ENCODE assay signal across 8 mouse cellular contexts in genomic region chr11:90665161-90665560, GRCm38 (mm10). TPM values are rescaled to one million over a fixed set of nuclear protein-coding genes. Genes with fewer than 3 reads are reported as not detected.
DNase-seq lines count a peak whose midpoint lies in the region; ATAC-seq and TF ChIP-seq lines count a peak whose summit lies in the region.

No protein-coding gene starts in this region.

- no peaks in the 10 kb centered on the region; the same call in 1 of the 2 replicates for H3K4me1 ChIP-seq in embryonic facial prominence, embryonic 11.5 days (ENCODE audit: control insufficient read depth, insufficient read depth, low read length)
- H3K4me1 ChIP-seq in hindbrain, embryonic 12.5 days = peaks cover 22% of the 10 kb centered on the region
- peaks cover 55 to 57% of the 10 kb centered on the region in 2 experiments for H3K4me1 ChIP-seq in liver, embryonic 14.5 days (replicated peaks; ENCODE audit: control insufficient read depth in 2 of 2, insufficient read depth in 2 of 2, low read length in 1 of 2)
- H3K4me1 ChIP-seq in neural tube, embryonic 15.5 days = peaks cover 18% of the 10 kb centered on the region

- peak; percentile 17 for DNase-seq in kidney, adult 9 months
- no peak for DNase-seq in kidney, adult 8-10 months
- DNase-seq in embryonic facial prominence, embryonic 11.5 days (ENCODE audit: low spot score) = peak; percentile 57
- DNase-seq in liver, embryonic 14.5 days (ENCODE audit: low read depth in 3 of 3, low spot score in 3 of 3) = no peak
- no peak for DNase-seq in adrenal gland, postnatal 36 days
- DNase-seq in adrenal gland, adult 8-10 months = no peak

- no peak for TF ChIP-seq CTCF in liver, embryonic 14.5 days (IDR thresholded peaks at IDR 0.05; ENCODE audit: low read depth)

- H3K9me3 ChIP-seq in embryonic facial prominence, embryonic 11.5 days (replicated peaks; ENCODE audit: control insufficient read depth, low read length) = no peaks in the 10 kb centered on the region
- H3K9me3 ChIP-seq in hindbrain, embryonic 12.5 days (replicated peaks) = no peaks in the 10 kb centered on the region
- no peaks in the 10 kb centered on the region for H3K9me3 ChIP-seq in liver, embryonic 14.5 days (ENCODE audit: control insufficient read depth, low read length)
- no peaks in the 10 kb centered on the region for H3K9me3 ChIP-seq in neural tube, embryonic 15.5 days (replicated peaks)

- H3K27ac ChIP-seq in embryonic facial prominence, embryonic 11.5 days (replicated peaks; ENCODE audit: low read depth, low read length) = peak overlapping the region; percentile 22; the same call in 1 of the 2 replicates
- H3K27ac ChIP-seq in hindbrain, embryonic 12.5 days = peak overlapping the region; percentile 25; the same call in 1 of the 2 replicates
- H3K27ac ChIP-seq in liver, embryonic 14.5 days = peak overlapping the region; percentile 92
- H3K27ac ChIP-seq in neural tube, embryonic 15.5 days (replicated peaks) = peak overlapping the region; percentile 45

- no peak for TF ChIP-seq EP300 in liver, embryonic 14.5 days (IDR thresholded peaks at IDR 0.05; ENCODE audit: low read depth)

- 11% methylated on average over 6 of the region's 6 CpGs for WGBS in embryonic facial prominence, embryonic 11.5 days
- 22% methylated on average over 6 of the region's 6 CpGs for WGBS in hindbrain, embryonic 12.5 days
- whole genome bisulfite sequencing in liver, embryonic 14.5 days (ENCODE audit: insufficient replicate concordance) = 40% methylated on average over 6 of the region's 6 CpGs
- 6% methylated on average over 6 of the region's 6 CpGs for WGBS in neural tube, embryonic 15.5 days

- H3K4me2 ChIP-seq in embryonic facial prominence, embryonic 11.5 days (ENCODE audit: low read depth, low read length) = no peak overlapping the region
- no peak overlapping the region for H3K4me2 ChIP-seq in hindbrain, embryonic 12.5 days (replicated peaks)
- H3K4me2 ChIP-seq in liver, embryonic 14.5 days (ENCODE audit: low read depth) = peak overlapping the region; percentile 58
- H3K4me2 ChIP-seq in neural tube, embryonic 15.5 days = peak overlapping the region; percentile 9; the same call in 1 of the 2 replicates

- no peak overlapping the region for H3K4me3 ChIP-seq in embryonic facial prominence, embryonic 11.5 days (ENCODE audit: low read depth, low read length)
- H3K4me3 ChIP-seq in hindbrain, embryonic 12.5 days = no peak overlapping the region
- no peak overlapping the region; a peak in 1 of 4 replicates for H3K4me3 ChIP-seq in liver, embryonic 14.5 days (ENCODE audit: insufficient read depth in 1 of 2, low read depth in 2 of 2, low read length in 2 of 2)
- no peak overlapping the region for H3K4me3 ChIP-seq in neural tube, embryonic 15.5 days (replicated peaks)

- H3K9ac ChIP-seq in embryonic facial prominence, embryonic 11.5 days (replicated peaks; ENCODE audit: low read length) = no peak overlapping the region
- H3K9ac ChIP-seq in hindbrain, embryonic 12.5 days = no peak overlapping the region
- H3K9ac ChIP-seq in liver, embryonic 14.5 days (replicated peaks) = peak overlapping the region; percentile 67
- no peak overlapping the region for H3K9ac ChIP-seq in neural tube, embryonic 15.5 days (replicated peaks)

- no peaks in the 10 kb centered on the region for H3K27me3 ChIP-seq in embryonic facial prominence, embryonic 11.5 days (ENCODE audit: control insufficient read depth, insufficient read depth, low read length)
- H3K27me3 ChIP-seq in hindbrain, embryonic 12.5 days = no peaks in the 10 kb centered on the region
- H3K27me3 ChIP-seq in liver, embryonic 14.5 days (ENCODE audit: control insufficient read depth, insufficient read depth, low read length) = no peaks in the 10 kb centered on the region
- H3K27me3 ChIP-seq in neural tube, embryonic 15.5 days (replicated peaks) = no peaks in the 10 kb centered on the region

- peak; percentile 68; the same call in 1 of the 2 replicates for ATAC-seq in embryonic facial prominence, embryonic 11.5 days (replicated peaks; ENCODE audit: insufficient number of reproducible peaks, low FRiP score, low TSS enrichment, low read depth)
- ATAC-seq in hindbrain, embryonic 12.5 days (ENCODE audit: low FRiP score) = no peak
- ATAC-seq in liver, embryonic 14.5 days (ENCODE audit: insufficient read depth) = no peak
- ATAC-seq in neural tube, embryonic 15.5 days (ENCODE audit: low FRiP score) = no peak

- no peaks in the 10 kb centered on the region for H3K36me3 ChIP-seq in embryonic facial prominence, embryonic 11.5 days (replicated peaks; ENCODE audit: control insufficient read depth, insufficient read depth, low read depth, low read length)
- H3K36me3 ChIP-seq in hindbrain, embryonic 12.5 days = no peaks in the 10 kb centered on the region
- H3K36me3 ChIP-seq in liver, embryonic 14.5 days (replicated peaks; ENCODE audit: control insufficient read depth, insufficient read depth, low read depth) = peaks cover 46% of the 10 kb centered on the region
- H3K36me3 ChIP-seq in neural tube, embryonic 15.5 days = peaks cover 7% of the 10 kb centered on the region; the same call in 1 of the 2 replicates

RNA-seq across cellular contexts. Expression of gene Tom1l1, which starts 23.0 kb away (rescaled TPM):
- 20.6 and 22.1 TPM in 2 replicates for polyA plus RNA-seq in embryonic facial prominence, embryonic 11.5 days (2014; fragmentation: Nextera tagmentation; extraction: Ambion mirVana)
- polyA plus RNA-seq in hindbrain, embryonic 12.5 days (2016; fragmentation: Nextera tagmentation; extraction: Ambion mirVana) = 15.5 and 17.0 TPM in 2 replicates
- polyA plus RNA-seq in liver, embryonic 14.5 days (2012; rRNA removed) = 13.6 and 26.6 TPM in 2 replicates
- 58.9 and 60.6 TPM in 2 replicates for polyA plus RNA-seq in liver, embryonic 14.5 days (2014; fragmentation: Nextera tagmentation; extraction: Ambion mirVana)
- 24.5 and 30.1 TPM in 2 replicates for polyA plus RNA-seq in neural tube, embryonic 15.5 days (2015; fragmentation: Nextera tagmentation; extraction: Ambion mirVana)
- total RNA-seq in adrenal gland, postnatal 36 days (2021) = 10 to 100 TPM; 43.9 to 68.2 TPM
- total RNA-seq in adrenal gland, adult 8-10 months (2022) = 10 to 100 TPM; 27.6 to 62.7 (median 44.1) TPM

RNA-seq across cellular contexts. Expression of gene Cox11, which starts 27.2 kb away (rescaled TPM):
- 28.6 and 30.5 TPM in 2 replicates for polyA plus RNA-seq in embryonic facial prominence, embryonic 11.5 days (2014; fragmentation: Nextera tagmentation; extraction: Ambion mirVana)
- polyA plus RNA-seq in hindbrain, embryonic 12.5 days (2016; fragmentation: Nextera tagmentation; extraction: Ambion mirVana) = 39.2 and 47.1 TPM in 2 replicates
- 16.3 and 17.4 TPM in 2 replicates for polyA plus RNA-seq in liver, embryonic 14.5 days (2012; rRNA removed)
- polyA plus RNA-seq in liver, embryonic 14.5 days (2014; fragmentation: Nextera tagmentation; extraction: Ambion mirVana) = 16.0 and 17.3 TPM in 2 replicates
- polyA plus RNA-seq in neural tube, embryonic 15.5 days (2015; fragmentation: Nextera tagmentation; extraction: Ambion mirVana) = 42.3 and 44.1 TPM in 2 replicates
- total RNA-seq in adrenal gland, postnatal 36 days (2021) = 10 to 100 TPM; 18.6 to 18.8 TPM
- total RNA-seq in adrenal gland, adult 8-10 months (2022) = 10 to 100 TPM; 15.9 to 22.4 (median 17.8) TPM

RNA-seq across cellular contexts. Expression of gene Stxbp4, which starts 27.3 kb away (rescaled TPM):
- polyA plus RNA-seq in embryonic facial prominence, embryonic 11.5 days (2014; fragmentation: Nextera tagmentation; extraction: Ambion mirVana) = 35.1 and 38.2 TPM in 2 replicates
- polyA plus RNA-seq in hindbrain, embryonic 12.5 days (2016; fragmentation: Nextera tagmentation; extraction: Ambion mirVana) = 37.6 and 38.6 TPM in 2 replicates
- 2.1 and 2.6 TPM in 2 replicates for polyA plus RNA-seq in liver, embryonic 14.5 days (2012; rRNA removed)
- polyA plus RNA-seq in liver, embryonic 14.5 days (2014; fragmentation: Nextera tagmentation; extraction: Ambion mirVana) = 4.8 and 6.2 TPM in 2 replicates
- polyA plus RNA-seq in neural tube, embryonic 15.5 days (2015; fragmentation: Nextera tagmentation; extraction: Ambion mirVana) = 15.9 and 18.3 TPM in 2 replicates
- total RNA-seq in adrenal gland, postnatal 36 days (2021) = 10 to 100 TPM in 1 of 2 experiments, 1 to 10 TPM in 1; 9.1 to 11.4 TPM
- total RNA-seq in adrenal gland, adult 8-10 months (2022) = 10 to 100 TPM; 12.1 to 20.6 (median 16.2) TPM

Comparison
In these comparisons a context has a peak if more than half of its experiments do, and no peak if none do; other contexts are left out.
1. DNase-seq: peak in kidney, adult 9 months (single experiment) and embryonic facial prominence, embryonic 11.5 days (single experiment); none in kidney, adult 8-10 months (0 of 2), liver, embryonic 14.5 days (0 of 3), adrenal gland, postnatal 36 days (0 of 2) and adrenal gland, adult 8-10 months (single experiment).
2. H3K27ac ChIP-seq: peak in every context shown above with its lines; median percentile 92 in liver, embryonic 14.5 days; 45 in neural tube, embryonic 15.5 days; 25 in hindbrain, embryonic 12.5 days; 22 in embryonic facial prominence, embryonic 11.5 days.
3. H3K4me2 ChIP-seq: peak in liver, embryonic 14.5 days (single experiment) and neural tube, embryonic 15.5 days (single experiment); none in embryonic facial prominence, embryonic 11.5 days (single experiment) and hindbrain, embryonic 12.5 days (single experiment).